Mouse (Mus musculus): ENCODE measurements at regions not wholly inside any gene's neighbourhood (a gene's known extent, or its start where the extent isn't known, plus 50 kb on each side); places are given as distances from the start of the nearest gene placed in this dataset.
"Not testable (repeated sequence)": the region's sequence is repeated elsewhere in the genome, so short reads cannot be mapped to it uniquely, and the experiment has no call there.

DNA sequence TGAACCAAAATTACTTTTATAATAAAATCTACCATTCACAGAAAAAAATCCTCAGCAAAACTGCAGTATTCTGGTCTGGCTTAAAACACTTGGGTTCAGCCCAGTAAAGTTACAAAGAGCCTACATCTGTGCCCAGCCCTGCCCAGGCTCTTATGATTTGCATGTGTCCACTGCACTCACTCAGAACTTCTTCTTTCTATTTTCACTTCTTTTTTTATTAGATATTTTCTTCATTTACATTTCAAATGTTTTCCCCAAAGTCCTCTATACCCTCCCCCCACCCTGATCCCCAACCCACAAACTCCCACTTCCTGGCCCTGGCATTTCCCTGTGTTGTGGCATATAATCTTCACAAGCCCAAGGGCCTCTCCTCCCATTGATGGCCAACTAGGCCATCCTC, 1442.4 kb upstream of the Tacstd2 start:
- no peak for DNase-seq

DNA sequence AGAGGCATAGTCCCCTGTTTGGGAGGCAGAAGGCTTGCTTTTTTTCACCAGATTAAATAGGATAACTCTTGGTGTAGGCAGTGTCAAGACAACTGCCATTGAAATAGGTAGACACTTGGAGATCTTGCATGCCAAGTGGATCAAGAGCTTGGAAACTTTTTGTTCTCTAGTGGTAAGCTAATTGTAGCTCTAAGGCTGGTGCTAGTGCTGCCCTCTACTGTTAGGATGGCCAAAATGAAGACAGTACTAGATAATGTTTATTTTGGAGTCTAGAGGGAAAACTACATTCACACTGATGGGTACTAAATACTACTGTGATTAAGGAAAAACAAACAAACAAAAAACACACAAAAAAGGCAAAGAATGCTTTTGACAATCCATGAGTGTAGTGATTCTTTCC, 1428.4 kb upstream of the Tacstd2 start:
- no peak for DNase-seq

DNA sequence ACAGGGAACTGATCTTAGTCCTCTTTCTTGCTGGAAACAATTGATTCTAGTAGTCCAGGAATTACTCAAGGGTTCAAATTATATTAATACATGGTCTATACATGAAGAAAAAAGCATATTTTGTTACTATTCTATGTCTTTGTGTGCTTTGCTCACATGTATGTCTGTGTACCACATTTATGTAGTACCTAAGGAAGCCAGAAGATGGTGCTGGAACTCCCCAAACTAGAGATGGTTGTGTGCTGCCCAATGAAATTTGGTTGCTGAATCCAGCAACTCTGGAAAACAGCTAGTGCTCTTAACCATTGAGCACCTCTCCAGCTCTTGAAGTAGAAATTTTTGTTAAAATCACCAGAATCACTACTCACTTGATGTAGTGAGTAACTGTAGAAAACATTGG, 1402.5 kb upstream of the Tacstd2 start:
- not testable (repeated sequence) for DNase-seq

DNA sequence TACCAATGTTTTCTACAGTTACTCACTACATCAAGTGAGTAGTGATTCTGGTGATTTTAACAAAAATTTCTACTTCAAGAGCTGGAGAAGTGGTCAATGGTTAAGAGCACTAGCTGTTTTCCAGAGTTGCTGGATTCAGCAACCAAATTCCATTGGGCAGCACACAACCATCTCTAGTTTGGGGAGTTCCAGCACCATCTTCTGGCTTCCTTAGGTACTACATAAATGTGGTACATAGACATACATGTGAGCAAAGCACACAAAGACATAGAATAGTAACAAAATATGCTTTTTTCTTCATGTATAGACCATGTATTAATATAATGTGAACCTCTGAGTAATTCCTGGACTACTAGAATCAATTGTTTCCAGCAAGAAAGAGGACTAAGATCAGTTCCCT, 1396.3 kb upstream of the Tacstd2 start:
- DNase-seq: not testable (repeated sequence)

DNA sequence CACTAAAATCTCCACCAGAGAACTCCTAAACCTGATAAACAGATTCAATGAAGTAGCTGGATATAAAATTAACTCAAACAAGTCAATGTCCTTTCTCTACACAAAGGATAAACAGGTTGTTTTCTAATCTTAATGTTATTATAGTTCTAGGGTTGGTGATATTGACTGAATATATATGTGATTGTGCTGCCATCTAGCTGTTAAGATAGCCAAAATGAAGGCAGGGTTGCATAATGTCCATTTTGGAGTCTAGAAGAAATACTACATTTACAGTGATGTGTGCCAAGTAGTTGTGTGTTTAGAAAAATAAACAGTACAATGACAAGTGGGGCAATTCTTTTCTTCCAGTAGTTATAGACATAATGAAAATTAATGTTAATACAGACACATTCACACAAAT, 1379.9 kb upstream of the Tacstd2 start:
- no peak for DNase-seq

DNA sequence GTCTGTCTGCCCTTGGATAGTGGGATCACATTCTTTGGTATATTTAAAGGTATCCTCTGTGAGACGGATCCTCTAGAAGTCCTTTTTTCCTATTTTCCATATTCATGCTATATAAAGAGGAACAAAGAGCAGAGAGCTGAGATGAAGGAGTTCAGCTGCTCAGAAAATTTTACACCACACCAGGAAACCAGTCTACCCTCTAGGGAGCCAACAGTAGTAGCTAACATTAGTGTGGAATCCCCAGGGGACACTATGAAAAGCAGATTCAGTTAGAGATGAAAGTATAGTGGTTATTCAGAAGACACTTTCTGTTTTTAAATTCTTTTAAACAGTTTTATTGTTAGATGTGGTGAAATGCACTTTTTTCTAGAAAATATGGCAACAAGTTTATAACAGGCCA, 1348.5 kb upstream of the Tacstd2 start:
- no peak for DNase-seq

DNA sequence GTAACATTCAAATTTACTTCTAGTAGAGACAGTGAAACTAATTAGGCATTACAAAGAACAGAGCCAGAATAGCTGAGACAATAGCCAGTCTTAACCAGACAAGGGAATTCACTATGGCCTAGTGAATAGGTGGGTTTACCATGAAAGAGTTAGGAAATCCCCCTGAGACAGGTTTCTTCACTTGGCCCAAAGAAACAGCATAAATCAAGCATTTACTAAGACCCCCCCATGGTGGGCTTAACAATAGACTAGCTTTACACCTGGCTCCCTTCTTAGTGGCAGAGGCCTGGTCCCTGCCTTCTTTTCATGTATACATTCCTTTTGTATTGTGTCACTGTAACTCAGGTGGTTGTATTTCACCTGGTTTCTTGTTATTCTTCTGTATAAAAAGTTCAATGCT, 1317.2 kb upstream of the Tacstd2 start:
- DNase-seq: not testable (repeated sequence)

DNA sequence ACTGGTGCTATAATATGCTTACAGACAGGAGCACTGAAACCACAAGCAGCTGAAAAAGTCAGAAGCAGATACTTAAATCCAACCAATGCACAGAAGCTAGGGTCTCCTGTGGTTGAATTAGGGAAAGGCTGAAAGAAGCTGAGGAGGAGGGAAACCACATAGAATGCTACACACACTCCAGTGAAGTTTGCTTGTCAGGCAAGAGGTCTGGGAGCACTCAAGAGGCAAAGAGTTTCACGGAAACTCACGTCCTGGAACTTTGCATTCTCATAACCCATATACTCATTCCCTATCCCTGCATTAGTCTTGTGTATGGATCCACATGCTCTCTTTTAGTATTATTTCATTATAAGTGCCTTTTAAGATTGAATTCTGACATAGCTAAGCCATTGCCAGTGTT, 1316.7 kb upstream of the Tacstd2 start:
- no peak for DNase-seq

DNA sequence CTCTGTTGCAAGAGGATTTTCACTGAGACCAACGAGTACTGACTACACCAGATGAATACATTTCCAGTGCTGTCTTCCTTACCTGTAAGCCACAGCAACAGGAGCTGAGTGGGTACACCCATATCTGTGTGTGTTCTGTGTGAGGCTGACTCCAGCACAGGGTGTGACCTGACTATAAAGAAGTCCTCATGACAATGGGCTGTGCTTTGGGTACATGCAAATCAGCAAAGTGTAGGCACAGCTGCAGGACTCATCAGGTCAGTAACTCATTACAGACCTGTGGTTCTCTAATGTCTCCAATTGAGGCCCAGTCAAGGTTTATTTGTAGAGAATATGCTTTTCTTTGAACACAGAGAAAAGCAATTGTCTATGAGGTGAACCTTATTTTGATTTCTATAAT, 1299.6 kb upstream of the Tacstd2 start:
- DNase-seq: no peak

DNA sequence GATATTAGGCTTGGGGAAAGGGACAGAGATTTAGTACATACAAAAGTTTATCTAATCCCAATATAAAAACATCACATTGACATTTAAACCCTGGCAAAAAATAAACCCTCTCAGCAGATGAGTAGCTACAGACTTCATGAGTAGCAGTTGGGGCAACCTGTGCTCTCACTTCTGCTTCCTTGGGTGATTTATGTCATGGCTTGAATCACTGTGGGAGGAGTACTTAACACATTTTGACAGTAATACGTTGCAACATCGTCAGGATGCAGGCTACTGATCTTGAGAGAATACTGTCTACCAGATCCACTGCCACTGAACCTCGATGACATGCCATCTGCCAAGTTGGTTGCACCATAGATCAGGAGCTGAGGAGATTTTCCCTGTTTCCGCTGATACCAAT, 1299.0 kb upstream of the Tacstd2 start:
- no peak for DNase-seq

DNA sequence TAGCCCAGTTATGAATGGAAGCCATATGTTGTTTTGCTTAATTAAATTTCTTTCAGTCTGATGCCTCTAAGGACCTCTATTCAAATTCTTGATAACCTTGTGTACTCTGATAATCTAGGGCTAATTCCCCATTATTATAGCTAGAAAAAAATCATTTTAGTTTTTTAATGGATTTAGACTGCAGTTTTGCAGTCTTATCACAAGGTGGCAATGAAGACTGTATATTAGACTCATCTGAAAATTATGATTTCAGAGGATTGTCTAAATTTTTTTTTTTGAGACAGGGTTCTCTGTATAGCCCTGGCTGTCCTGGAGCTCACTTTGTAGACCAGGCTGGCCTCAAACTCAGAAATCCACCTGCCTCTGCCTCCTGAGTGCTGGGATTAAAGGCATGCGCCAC, 1292.9 kb upstream of the Tacstd2 start:
- DNase-seq: not testable (repeated sequence)

DNA sequence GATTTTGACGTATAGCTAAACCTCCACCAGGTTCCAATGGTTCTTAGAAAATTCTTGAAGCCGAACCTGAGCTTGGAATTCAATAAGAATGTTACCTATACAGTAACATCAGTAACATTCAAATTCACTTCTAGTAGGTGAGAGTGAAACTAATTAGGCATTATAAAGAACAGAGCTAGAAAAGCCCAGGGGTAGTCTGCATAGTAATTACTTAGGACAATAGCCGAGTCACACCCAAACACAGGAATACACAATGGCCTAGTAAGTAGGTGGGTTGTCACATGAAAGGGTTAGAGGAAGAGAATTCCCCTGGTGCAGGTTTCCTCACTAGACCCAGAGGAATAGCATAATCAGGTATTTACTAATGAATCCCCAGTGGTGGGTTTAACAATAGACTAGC, 1277.8 kb upstream of the Tacstd2 start:
- DNase-seq: no peak

DNA sequence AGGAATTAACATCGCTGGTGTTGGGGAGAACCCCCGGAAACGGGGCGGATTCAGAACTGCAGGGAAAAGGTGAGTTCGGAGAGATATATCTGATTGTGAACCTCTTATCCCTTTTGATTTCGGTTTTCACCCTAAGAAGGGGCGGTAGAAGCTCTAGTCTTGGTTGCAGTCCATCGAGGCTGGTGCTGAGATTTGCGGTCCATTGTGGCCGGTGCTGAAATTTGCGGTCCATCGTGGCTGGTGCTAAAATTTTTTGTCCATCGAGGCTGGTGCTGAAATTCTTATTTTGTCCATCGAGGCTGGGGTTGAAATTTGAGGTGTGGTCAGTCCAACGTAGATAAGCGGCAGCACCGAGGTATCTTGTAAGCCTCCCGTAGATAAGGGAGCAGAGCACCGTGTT, 1263.6 kb upstream of the Tacstd2 start:
- not testable (repeated sequence) for DNase-seq

DNA sequence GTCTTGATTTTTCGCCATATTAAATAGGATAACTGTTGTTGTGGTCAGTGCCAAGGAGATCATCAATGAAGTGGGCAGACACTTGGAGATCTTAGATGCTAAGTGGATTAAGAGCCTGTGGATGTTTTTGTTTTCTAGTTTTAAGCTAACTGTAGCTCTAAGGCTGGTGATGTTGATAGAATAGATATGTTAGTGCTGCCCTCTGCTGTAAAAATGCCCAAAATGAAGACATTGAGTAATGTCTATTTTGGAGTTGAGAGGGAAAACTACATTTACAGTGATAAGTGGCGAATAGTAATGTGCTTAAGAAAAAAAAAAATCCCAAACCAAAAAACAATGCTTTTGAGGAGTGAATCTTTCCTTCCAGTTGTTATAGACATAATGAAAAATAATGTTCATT, 1235.9 kb upstream of the Tacstd2 start:
- DNase-seq: no peak

DNA sequence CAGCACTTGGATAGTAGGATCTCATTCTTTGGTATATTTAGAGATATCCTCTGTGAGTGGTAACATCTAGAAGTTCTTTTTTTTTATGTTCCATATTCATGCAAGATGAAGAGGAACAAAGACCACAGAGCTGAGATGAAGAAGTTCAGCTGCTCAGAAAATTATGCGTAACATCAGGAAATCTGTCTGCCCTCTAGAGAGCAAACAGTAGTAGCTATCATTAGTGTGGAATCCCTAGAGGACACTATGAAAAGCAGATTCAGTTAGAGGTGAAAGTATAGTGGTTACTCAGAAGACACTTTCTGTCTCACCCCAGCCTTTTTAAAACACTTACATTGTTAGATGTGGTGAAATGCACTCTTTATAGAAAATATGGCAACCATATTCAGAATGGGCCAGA, 1214.9 kb upstream of the Tacstd2 start:
- no peak for DNase-seq

DNA sequence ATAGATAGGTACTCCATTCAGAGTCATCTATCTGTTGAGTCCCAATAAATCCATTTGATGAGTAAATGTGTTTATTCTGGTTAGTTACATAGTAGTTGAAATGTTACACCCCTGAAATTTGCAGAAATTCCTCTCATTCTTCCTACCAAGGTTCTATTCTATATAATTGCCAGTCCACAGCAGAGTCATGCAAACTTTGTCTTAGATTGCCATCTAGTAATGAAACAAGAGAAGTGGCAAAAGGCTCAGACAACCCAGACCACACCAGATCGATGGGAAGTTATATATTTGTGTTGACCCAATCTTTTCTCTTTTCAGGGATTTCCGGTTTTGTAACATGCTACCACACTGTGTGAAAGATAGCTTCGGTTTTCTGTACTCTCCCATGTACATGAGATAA, 1214.1 kb upstream of the Tacstd2 start:
- DNase-seq: no peak

DNA sequence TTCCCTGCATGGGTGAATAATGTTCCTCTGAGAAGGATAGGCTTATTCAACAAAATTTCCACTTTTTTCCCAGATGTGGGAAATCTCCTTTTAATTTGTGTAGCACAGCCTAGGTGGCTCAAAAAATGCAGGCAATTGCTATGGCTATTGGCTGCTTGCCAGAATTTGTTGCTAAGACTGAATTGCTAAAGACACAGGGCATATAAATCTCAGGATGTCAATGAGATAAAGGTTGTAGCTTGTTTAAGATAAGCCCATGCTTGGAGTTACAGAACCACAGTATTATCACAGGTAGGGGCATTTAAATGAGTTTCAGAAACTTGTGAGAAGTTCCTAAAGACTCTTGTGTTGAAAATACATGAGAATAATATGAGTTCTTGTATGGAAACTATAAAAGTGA, 1203.0 kb upstream of the Tacstd2 start:
- no peak for DNase-seq

DNA sequence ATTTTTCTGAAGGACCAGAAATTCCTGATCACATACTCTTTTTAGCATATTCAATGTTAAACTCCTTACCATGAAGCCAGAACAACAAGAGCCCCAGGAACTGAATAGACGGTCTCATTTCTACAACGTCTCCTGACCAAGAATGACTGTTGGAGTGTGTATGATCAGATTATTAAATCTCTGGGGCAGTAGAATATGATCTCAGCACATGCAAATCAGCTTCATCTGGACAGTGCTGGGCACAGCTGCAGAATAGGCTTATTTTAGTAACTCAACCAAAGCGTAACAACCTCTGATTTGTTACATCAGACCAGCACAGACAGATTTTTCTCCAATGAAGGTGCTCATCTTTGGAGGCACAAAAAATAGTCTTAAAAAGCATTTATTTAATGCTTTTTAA, 1201.1 kb upstream of the Tacstd2 start:
- DNase-seq: no peak

DNA sequence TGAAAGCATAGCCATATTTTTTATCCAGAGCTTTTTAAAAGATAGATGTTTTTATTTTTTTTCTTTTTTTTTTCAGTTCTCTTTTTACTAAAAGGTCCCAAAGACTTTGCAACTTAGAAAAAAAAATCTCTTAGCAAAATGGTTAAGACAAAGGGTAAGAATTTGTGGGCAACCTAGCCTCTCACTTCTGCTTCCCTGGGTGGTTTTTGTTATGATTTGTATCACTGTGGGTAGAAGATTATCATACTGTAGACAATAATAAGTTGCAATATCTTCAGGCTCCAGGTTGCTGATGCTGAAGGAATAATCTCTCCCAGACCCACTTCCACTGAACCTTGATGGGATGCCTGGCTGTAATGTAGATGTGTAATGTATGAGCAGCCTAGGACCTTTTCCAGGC, 1200.5 kb upstream of the Tacstd2 start:
- DNase-seq: no peak

DNA sequence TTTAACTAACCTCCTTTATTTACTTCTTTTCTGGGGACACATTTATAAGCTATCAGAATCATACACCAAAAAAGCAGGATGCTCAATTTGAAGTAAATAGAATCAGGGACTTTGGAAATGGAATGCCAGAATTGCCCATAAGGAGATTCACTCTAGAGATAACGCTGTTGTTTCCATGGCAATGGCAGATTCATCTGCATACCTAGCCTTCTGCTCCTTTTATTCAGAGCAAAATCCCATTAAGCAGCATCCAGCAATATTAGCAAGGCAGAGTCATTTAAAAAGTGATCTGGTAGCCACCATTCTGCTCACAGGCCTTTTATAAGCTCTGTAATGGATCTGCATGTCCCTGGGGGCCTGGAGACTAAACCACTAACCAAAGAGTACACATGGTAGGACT, 1175.5 kb upstream of the Tacstd2 start:
- peak; percentile 2 for DNase-seq

DNA sequence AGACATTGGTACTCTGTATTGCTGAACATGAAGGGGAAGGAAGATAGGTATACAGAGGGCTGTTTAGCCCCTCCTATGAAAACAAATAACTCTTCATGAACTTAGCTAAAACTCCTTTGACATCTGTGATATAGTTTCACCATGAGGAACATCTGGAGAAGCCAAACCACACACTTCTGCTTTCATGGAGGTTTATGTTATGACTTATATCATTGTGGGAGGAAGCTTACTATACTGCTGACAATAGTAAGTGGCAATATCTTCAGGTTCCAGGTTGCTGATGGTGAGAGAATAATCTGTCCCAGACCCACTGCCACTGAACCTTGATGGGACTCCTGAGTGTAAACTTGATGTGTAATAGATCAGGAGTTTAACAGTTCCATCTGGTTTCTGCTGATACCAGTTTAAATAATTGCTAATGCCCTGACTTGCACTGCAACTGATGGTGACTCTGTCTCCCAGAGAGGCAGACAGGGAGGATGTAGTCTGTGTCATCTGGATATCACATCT, 1168.8 kb upstream of the Tacstd2 start:
- DNase-seq: not testable (repeated sequence)

DNA sequence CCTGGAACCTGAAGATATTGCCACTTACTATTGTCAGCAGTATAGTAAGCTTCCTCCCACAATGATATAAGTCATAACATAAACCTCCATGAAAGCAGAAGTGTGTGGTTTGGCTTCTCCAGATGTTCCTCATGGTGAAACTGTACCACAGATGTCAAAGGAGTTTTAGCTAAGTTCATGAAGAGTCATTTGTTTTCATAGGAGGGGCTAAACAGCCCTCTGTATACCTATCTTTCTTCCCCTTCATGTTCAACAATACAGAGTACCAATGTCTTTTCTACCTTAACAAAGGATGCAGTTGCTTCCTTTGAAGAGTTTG, 1145.2 kb upstream of the Tacstd2 start:
- DNase-seq: not testable (repeated sequence)

DNA sequence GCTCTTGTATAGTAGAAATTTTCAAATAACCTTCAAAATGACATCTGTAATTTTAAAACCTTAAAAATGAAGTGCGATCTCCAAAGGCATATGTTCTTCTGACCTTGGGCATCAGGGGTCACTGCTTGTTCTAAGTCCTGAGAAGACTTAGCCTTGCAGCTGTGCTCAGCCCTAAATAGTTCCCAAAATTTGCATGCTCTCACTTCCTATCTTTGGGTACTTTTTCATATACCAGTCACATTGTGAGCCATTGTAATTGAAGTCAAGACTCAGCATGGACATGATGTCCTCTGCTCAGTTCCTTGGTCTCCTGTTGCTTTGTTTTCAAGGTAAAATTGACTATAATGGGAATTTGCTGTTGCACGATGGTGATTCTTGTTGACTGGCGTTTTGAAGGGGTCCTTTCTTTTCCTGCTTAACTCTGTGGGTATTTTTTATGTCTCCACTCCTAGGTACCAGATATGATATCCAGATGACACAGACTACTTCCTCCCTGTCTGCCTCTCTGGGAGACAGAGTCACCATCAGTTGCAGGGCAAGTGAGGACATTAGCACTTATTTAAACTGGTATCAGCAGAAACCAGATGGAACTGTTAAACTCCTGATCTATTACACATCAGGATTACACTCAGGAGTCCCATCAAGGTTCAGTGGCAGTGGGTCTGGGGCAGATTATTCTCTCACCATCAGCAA, 1144.6 kb upstream of the Tacstd2 start:
- DNase-seq: no peak

DNA sequence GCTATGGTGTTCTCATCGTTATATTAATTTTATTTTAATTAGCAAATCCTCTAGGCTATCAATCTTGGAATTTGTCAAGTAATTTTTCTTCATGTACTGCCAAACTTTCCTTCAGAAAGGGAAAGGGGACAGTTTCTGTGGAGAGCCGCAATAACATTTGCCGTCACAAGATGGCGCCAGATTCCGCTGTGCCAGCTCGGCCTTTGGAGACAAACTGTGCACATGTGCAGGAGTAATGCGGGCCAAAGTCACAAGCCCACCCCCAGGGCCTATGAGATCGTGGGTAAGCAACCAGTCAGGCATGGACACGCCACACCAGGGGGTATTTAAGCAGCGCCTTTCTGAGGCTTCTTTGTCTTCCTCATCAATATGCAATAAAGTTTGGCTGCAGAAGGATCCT, 1132.8 kb upstream of the Tacstd2 start:
- DNase-seq: peak; percentile 4

DNA sequence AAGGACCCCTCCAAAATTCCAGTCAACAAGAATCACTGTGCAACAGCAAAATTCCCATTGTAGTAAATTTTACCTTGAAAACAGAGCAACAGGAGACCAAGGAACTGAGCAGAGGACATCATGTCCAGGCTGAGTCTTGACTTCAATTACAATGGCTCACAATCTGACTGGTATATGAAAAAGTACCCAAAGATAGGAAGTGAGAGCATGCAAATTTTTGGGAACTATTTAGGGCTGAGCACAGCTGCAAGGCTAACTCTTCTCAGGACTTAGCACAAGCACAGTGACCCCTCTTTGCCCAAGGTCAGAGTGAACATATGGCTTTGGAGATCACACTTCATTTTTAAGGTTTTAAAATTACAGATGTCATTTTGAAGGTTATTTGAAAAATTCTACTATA, 1096.7 kb upstream of the Tacstd2 start:
- not testable (repeated sequence) for DNase-seq

DNA sequence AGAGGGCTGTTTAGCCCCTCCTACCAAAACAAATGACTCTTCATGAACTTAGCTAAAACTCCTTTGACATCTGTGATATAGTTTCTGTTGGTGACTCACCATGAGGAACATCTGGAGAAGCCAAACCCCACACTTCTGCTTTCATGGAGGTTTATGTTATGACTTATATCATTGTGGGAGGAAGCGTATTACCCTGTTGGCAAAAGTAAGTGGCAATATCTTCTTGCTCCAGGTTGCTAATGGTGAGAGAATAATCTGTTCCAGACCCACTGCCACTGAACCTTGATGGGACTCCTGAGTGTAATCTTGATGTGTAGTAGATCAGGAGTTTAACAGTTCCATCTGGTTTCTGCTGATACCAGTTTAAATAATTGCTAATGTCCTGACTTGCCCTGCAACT, 1096.2 kb upstream of the Tacstd2 start:
- no peak for DNase-seq

All from right cerebral cortex, postnatal 25 days (tissue).